Comparison of ENCODE assay signal across 8 mouse cellular contexts in genomic region chr1:87035532-87036161, GRCm38 (mm10). TPM values are rescaled to one million over a fixed set of nuclear protein-coding genes. Genes with fewer than 3 reads are reported as not detected.
DNase-seq lines count a peak whose midpoint lies in the region; ATAC-seq and TF ChIP-seq lines count a peak whose summit lies in the region.

No protein-coding gene starts in this region.

- ATAC-seq in intestine, embryonic 15.5 days: peak; percentile 93
- ATAC-seq in liver, embryonic 15.5 days (ENCODE audit: insufficient read depth): peak; percentile 47; the same call in 1 of the 2 replicates
- peak; percentile 74 for ATAC-seq in neural tube, embryonic 15.5 days (ENCODE audit: low FRiP score)

- H3K4me2 ChIP-seq in CH12.LX (ENCODE audit: insufficient read depth, low read depth, poor library complexity, severe bottlenecking): no peak overlapping the region
- H3K4me2 ChIP-seq in intestine, embryonic 15.5 days (replicated peaks): no peak overlapping the region
- H3K4me2 ChIP-seq in liver, embryonic 15.5 days: no peak overlapping the region
- H3K4me2 ChIP-seq in neural tube, embryonic 15.5 days: no peak overlapping the region

- in situ Hi-C loops in CH12.LX (cut with MboI; ENCODE audit: low pct_ligation_motif_present, low pct_unique_long_range_greater_than_20kb, low sequenced_read_pairs): loop anchor here (25.0 kb wide), 1 partner anchor 598 kb away; the partner anchor contains the start of genes Nmur1 and Tex44

- no peaks in the 10 kb centered on the region for H3K36me3 ChIP-seq in CH12.LX (replicated peaks in 1 of 2; ENCODE audit: control insufficient read depth in 1 of 2, insufficient read depth in 1 of 2, low read length in 1 of 2)
- no peaks in the 10 kb centered on the region for H3K36me3 ChIP-seq in intestine, embryonic 15.5 days
- H3K36me3 ChIP-seq in liver, embryonic 15.5 days (replicated peaks): no peaks in the 10 kb centered on the region
- no peaks in the 10 kb centered on the region for H3K36me3 ChIP-seq in neural tube, embryonic 15.5 days
- H3K36me3 ChIP-seq in thymus, adult 2 months (ENCODE audit: control insufficient read depth, insufficient read depth, low read length): no peaks in the 10 kb centered on the region

- TF ChIP-seq POLR2A in CH12.LX (IDR thresholded peaks at IDR 0.05; ENCODE audit: low read depth, low read length): no peak
- no peak for TF ChIP-seq POLR2A in thymus, adult 2 months (IDR thresholded peaks at IDR 0.05; ENCODE audit: control insufficient read depth, extremely low read depth, insufficient read depth, low read length, poor library complexity)

- WGBS in intestine, embryonic 15.5 days: 12% methylated on average over 4 of the region's 4 CpGs
- 28% methylated on average over 4 of the region's 4 CpGs for WGBS in liver, embryonic 15.5 days (ENCODE audit: insufficient replicate concordance)
- WGBS in neural tube, embryonic 15.5 days: 16% methylated on average over 4 of the region's 4 CpGs
- WGBS in thymus, adult 2 months: 58% methylated on average over 4 of the region's 4 CpGs

- intact Hi-C loops in gastrocnemius, postnatal 14 days (cut with DNase I; ENCODE audit: low total_unique reads): no loop called here

- dilution Hi-C loops in CH12.LX (cut with MboI; ENCODE audit: extremely low pct_ligation_motif_present, extremely low pct_unique_long_range_greater_than_20kb, low sequenced_read_pairs): no loop called here

- H3K4me1 ChIP-seq in CH12.LX (ENCODE audit: control insufficient read depth in 1 of 2, insufficient read depth in 2 of 2): peaks cover 4 to 46% of the 10 kb centered on the region in 2 experiments
- peaks cover 18% of the 10 kb centered on the region for H3K4me1 ChIP-seq in intestine, embryonic 15.5 days (replicated peaks)
- 0 out of 2 replicates have a peak, but pooled peaks cover 2% of the 10 kb centered on the region for H3K4me1 ChIP-seq in liver, embryonic 15.5 days (replicated peaks)
- peaks cover 19% of the 10 kb centered on the region for H3K4me1 ChIP-seq in neural tube, embryonic 15.5 days
- no peaks in the 10 kb centered on the region; the same call in 1 of the 2 replicates for H3K4me1 ChIP-seq in thymus, adult 2 months (replicated peaks; ENCODE audit: control insufficient read depth, insufficient read depth, low read length)

- TF ChIP-seq RAD21 in CH12.LX (IDR thresholded peaks at IDR 0.05; ENCODE audit: low read depth, low read length): no peak

- H3K27ac ChIP-seq in CH12.LX (ENCODE audit: insufficient read depth, low read depth): no peak overlapping the region
- peak overlapping the region; percentile 87 for H3K27ac ChIP-seq in intestine, embryonic 15.5 days
- H3K27ac ChIP-seq in liver, embryonic 15.5 days (replicated peaks): no peak overlapping the region
- H3K27ac ChIP-seq in neural tube, embryonic 15.5 days (replicated peaks): peak overlapping the region; percentile 75
- H3K27ac ChIP-seq in thymus, adult 2 months (ENCODE audit: control insufficient read depth, insufficient read depth, low read length): no peak overlapping the region

- no peak overlapping the region for H3K4me3 ChIP-seq in CH12.LX (replicated peaks in 1 of 3; ENCODE audit: low read depth in 2 of 3, low read length in 2 of 3, poor library complexity in 1 of 3)
- H3K4me3 ChIP-seq in intestine, embryonic 15.5 days (replicated peaks): no peak overlapping the region
- H3K4me3 ChIP-seq in liver, embryonic 15.5 days (replicated peaks): no peak overlapping the region
- no peak overlapping the region for H3K4me3 ChIP-seq in neural tube, embryonic 15.5 days (replicated peaks)
- H3K4me3 ChIP-seq in thymus, adult 2 months (ENCODE audit: control insufficient read depth, insufficient read depth, low read length): no peak overlapping the region

- peak; percentile 33 for DNase-seq in CH12.LX (ENCODE audit: extremely low read depth)
- peak; percentile 75 for DNase-seq in brain, adult 2 months (ENCODE audit: low read depth, low spot score)
- peak; percentile 45 for DNase-seq in gastrocnemius, postnatal 14 days
- DNase-seq in right cerebral cortex, adult 18-20 months: no peak
- DNase-seq in thymus, adult 2 months: no peak

- no peaks in the 10 kb centered on the region for H3K9me3 ChIP-seq in CH12.LX (replicated peaks; ENCODE audit: low read length)
- no peaks in the 10 kb centered on the region for H3K9me3 ChIP-seq in intestine, embryonic 15.5 days
- no peaks in the 10 kb centered on the region for H3K9me3 ChIP-seq in liver, embryonic 15.5 days (replicated peaks)
- H3K9me3 ChIP-seq in neural tube, embryonic 15.5 days (replicated peaks): no peaks in the 10 kb centered on the region

- H3K9ac ChIP-seq in CH12.LX (ENCODE audit: insufficient read depth, low read depth): no peak overlapping the region
- H3K9ac ChIP-seq in intestine, embryonic 15.5 days: peak overlapping the region; percentile 32
- H3K9ac ChIP-seq in liver, embryonic 15.5 days: no peak overlapping the region
- no peak overlapping the region for H3K9ac ChIP-seq in neural tube, embryonic 15.5 days (replicated peaks)

- no peaks in the 10 kb centered on the region for H3K79me2 ChIP-seq in CH12.LX (replicated peaks; ENCODE audit: control insufficient read depth, extremely low read depth, insufficient read depth, poor library complexity, severe bottlenecking)

- TF ChIP-seq EP300 in CH12.LX (IDR thresholded peaks at IDR 0.05; ENCODE audit: low read length): no peak

- TF ChIP-seq CTCF in CH12.LX (conservative IDR thresholded peaks at IDR 0.05 in 1 of 2, IDR thresholded peaks at IDR 0.05 in 1 of 2; ENCODE audit: low read depth in 2 of 2, low read length in 2 of 2): no peak
- TF ChIP-seq CTCF in thymus, adult 2 months (IDR thresholded peaks at IDR 0.05; ENCODE audit: borderline replicate concordance, control insufficient read depth, extremely low read depth, insufficient read depth, low read length, poor library complexity): no peak

- no peaks in the 10 kb centered on the region for H3K27me3 ChIP-seq in CH12.LX (replicated peaks)
- no peaks in the 10 kb centered on the region for H3K27me3 ChIP-seq in intestine, embryonic 15.5 days (replicated peaks)
- no peaks in the 10 kb centered on the region for H3K27me3 ChIP-seq in liver, embryonic 15.5 days
- H3K27me3 ChIP-seq in neural tube, embryonic 15.5 days (replicated peaks): no peaks in the 10 kb centered on the region
- no peaks in the 10 kb centered on the region for H3K27me3 ChIP-seq in thymus, adult 2 months (ENCODE audit: control insufficient read depth, insufficient read depth, low read length)

TF ChIP-seq in CH12.LX, 34 proteins besides CTCF, POLR2A, EP300 and RAD21:
- TF ChIP-seq KAT2A (IDR thresholded peaks at IDR 0.05; ENCODE audit: insufficient replicate concordance, low read length): no peak
- 0 out of 2 replicates have a peak, but pooled peaks have one; percentile 39 for TF ChIP-seq MXI1 (IDR thresholded peaks at IDR 0.05; ENCODE audit: low read depth, low read length)
- TF ChIP-seq MAX (IDR thresholded peaks at IDR 0.05; ENCODE audit: low read length): 0 out of 2 replicates have a peak, but pooled peaks have one; percentile 21
- TF ChIP-seq ZKSCAN1 (IDR thresholded peaks at IDR 0.05; ENCODE audit: borderline replicate concordance, low read depth, low read length): no peak
- TF ChIP-seq MYC (IDR thresholded peaks at IDR 0.05; ENCODE audit: low read depth, low read length): no peak
- TF ChIP-seq ZC3H11A (IDR thresholded peaks at IDR 0.05; ENCODE audit: low read depth, low read length): no peak
- no peak for TF ChIP-seq SMC3 (IDR thresholded peaks at IDR 0.05; ENCODE audit: low read depth, low read length)
- TF ChIP-seq TCF12 (IDR thresholded peaks at IDR 0.05; ENCODE audit: low read depth, low read length): no peak
- peak; percentile 66 for TF ChIP-seq MAFK (IDR thresholded peaks at IDR 0.05; ENCODE audit: insufficient replicate concordance, low read length)
TF ChIP-seq in CH12.LX: peak in this region for 3.

RNA-seq across cellular contexts. Expression of gene Alppl2, which starts 54.1 kb away (rescaled TPM):
- not detected in 2 replicates for total RNA-seq in CH12.LX (2012; rRNA removed)
- not detected in 2 replicates for total RNA-seq in CH12.LX (2014; rRNA removed)
- not detected in 2 replicates for polyA plus RNA-seq in CH12.LX (2012; ENCODE audit: insufficient read length, low read depth)
- total RNA-seq in gastrocnemius, postnatal 14 days (2021): not detected
- not detected in 2 replicates for polyA plus RNA-seq in intestine, embryonic 15.5 days (2015; fragmentation: Nextera tagmentation; extraction: Ambion mirVana)
- polyA plus RNA-seq in liver, embryonic 15.5 days (2015; fragmentation: Nextera tagmentation; extraction: Ambion mirVana): not detected in 2 replicates
- polyA plus RNA-seq in neural tube, embryonic 15.5 days (2015; fragmentation: Nextera tagmentation; extraction: Ambion mirVana): not detected in 2 replicates
- polyA plus RNA-seq in thymus, adult 2 months (2012; rRNA removed): 0.53 and 0.83 TPM in 2 replicates

Comparison
In these comparisons a context has a peak if more than half of its experiments do, and no peak if none do; other contexts are left out.
1. DNase-seq: peak in CH12.LX (single experiment), brain, adult 2 months (single experiment) and gastrocnemius, postnatal 14 days (single experiment); none in right cerebral cortex, adult 18-20 months (single experiment) and thymus, adult 2 months (single experiment).
2. H3K27ac ChIP-seq: peak in intestine, embryonic 15.5 days (single experiment) and neural tube, embryonic 15.5 days (single experiment); none in CH12.LX (single experiment), liver, embryonic 15.5 days (single experiment) and thymus, adult 2 months (single experiment).
3. Peak in every context shown above with its lines, with median percentiles within 50 percentile points of each other: ATAC-seq.